Mouse (Mus musculus) kidney, adult 18-20 months (tissue): ENCODE measurements at regions not wholly inside any gene's neighbourhood (a gene's known extent, or its start where the extent isn't known, plus 50 kb on each side); places are given as distances from the start of the nearest gene placed in this dataset.

ENCODE experiments used
- DNase-seq: peaks from one replicate; pipeline ENCODE4 v3.0.0; 2021

DNA sequence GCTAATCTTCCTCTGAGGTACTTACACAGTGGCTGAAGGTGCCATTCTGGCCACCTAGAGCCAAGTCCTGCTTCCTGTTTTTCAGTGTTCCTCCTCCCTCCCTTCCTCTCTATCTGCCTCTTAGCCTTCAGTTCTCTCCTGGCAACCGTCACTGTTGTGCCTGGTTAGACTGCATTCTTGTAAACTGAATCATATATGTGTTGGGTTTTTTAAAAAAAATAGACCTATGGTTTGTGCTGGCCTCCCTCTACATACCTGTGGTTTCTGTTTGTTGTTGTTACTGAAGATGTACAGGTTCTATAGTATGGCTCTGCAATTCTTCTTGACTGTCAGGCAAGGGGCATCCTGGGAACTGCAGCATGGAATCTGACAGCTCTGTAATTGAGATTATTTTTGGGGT is 112.5 kb upstream of the Lhx5 start:
- no peak for DNase-seq

DNA sequence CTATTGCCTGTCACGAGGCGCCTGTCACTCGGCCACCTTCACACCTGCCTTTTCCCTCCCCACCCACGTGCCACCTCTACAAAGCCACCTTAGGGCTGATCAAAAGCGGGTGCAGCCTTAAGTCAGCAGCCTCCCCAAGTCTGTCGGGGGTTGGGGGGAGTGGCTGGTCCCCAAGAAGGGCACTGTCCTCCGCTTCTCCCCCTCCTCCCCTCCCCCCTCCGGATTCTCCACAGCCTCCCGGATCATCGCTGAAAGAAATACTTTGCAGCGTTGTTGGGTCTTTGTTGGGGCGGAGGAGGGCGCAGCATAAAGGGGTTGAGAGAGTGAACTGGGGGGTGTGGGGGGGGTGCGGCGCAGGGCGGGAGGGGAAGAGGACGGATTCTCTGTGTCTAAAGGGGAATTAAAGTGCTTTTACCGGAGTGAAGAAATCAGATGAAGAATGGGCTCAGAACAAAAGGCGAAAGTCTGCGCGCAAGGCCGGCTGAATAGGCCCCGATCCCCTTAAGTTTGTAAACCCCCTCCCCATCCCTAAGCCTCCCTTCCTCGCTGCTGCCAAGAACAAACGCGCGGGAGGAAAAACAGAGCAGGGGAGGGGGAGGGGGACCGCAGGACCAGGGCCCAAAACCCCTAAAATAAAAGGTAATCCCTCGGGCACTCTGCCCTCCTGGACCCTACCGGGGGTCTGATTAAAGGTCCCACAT is 109.3 kb upstream of the Lhx5 start:
- no peak for DNase-seq

DNA sequence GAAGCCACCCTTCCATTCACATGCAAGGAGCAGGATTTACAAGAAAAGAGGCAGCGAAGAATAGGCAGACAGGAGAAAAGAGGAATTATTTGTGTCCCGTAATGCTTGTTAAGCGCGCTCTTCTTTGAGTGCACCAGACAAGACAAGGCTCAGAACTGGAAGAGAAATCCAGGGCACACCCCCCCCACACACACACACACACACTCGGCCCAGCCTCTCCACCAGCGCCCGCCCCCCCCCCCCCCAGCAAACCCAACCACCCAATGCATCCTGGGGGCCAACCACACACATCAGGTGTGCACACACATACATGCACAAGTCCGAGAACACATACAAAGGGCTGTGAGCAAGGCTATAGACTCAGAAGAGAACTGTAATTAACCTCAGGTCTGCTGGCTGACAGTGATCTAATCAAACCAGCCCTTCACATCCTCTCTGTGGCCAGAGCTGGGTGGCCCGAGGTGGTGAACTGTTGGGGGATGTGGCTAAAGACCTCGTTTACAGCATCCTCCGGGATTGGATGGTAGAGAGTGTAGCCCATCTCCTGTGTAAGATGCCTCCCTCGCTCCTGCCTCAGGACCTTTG is 108.7 kb upstream of the Lhx5 start:
- no peak for DNase-seq

DNA sequence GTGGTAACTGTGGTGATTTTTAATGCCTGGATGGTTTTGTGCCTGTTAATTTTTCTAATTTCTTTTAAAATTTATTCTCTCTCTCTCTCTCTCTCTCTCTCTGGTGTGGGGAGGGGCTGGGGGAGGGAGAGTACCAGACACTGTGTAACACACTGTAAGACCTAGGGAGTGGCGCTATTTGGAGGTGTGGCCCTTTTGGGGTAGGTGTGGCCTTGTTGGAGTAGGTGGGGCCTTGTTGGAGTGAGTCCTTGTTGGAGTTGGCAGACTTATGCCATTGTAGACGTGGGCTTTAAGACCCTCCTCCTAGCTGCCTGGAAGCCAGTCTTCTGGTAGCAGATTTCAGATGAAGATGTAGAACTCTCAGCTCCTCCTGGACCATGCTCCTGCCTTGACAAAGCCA is 107.4 kb upstream of the Lhx5 start:
- DNase-seq, result no peak

DNA sequence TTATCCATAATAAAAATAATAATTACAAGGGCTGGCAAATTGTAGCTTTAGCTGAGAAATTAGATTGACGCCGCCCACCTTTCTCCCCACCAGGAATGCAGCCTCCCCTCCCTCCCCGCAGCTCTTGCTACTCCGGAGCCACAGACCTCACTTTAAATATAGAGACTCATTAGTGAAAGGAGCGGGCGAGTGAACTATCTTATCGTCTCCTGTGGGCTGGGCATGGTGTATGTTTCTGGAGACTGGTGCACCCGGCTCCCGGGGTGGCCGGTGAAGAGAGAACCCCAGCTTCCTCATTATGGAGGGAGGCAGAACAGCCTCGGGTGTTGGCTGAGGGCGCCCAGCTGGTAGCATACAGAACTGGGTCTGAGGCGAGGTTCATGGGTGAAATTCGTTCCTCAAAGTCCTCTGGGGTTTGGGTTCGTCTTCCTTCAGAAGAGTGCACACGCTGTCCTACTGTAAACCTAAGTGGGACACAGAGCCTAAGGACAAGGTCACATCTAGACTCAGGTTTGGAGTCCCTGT is 106.1 kb upstream of the Lhx5 start:
- no peak for DNase-seq

DNA sequence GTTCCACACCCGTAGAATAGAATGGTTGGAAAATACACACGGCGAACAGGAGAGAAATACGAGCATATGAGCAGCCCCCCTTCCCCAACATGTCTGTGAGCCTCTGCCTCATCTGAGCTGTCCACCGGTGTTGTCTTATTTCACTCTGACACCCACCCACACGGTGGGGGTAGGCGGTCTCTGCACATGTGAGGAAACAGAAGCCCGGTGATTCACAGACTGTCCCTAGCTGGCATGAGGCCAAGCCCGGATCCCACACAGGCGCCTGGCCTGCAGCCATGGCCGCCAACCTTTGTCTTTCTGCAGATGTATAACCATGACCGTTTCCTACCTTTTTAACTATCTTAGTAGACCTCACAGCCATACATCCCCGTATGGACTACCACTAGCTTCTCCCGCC is 99.5 kb upstream of the Lhx5 start:
- DNase-seq, result peak; percentile 52

DNA sequence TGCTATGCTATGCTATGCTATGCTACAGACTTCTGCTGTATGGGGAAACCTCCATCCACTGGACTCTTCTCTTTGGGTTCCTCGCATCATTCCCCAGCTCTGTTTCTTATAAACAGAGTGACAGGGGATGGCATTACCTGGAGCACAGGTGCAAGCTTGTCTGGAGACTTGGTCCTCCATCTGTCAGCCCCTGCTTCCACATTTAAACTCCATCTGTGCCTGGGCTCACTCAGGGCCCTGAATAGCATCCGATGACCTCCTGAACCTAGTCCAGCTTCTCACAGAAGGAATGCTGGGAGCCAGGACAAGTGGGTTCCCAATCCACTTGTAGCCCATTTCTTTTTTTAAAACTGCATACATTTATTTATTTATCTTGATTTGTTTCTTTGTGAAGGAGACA is 92.3 kb upstream of the Lhx5 start:
- no peak for DNase-seq

DNA sequence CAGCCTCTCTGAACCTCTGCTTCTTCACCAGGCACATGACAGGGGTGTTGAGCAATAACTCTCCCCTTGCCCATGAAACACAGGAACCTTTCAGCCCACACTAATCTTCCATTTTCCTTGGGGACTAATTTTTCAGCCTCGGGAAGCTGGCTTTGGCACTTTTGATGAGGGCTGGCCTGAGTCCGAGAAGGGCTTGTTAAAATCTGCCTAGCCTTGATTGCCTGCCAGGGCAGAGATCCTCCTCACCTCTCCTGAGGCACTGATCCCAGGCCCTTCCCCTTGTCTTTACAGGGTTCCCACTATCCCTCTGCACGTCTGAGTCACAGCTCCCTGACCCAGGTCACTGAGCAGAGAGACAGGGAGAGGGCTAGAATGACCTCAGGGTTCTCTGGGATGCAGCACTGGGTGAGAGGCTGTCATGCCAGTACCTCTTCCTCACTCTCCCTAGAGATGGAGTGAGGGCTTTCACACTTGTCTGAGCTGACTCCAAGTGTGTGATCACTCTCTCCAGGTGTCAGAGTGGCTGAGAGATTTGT is 90.7 kb upstream of the Lhx5 start:
- no peak for DNase-seq

DNA sequence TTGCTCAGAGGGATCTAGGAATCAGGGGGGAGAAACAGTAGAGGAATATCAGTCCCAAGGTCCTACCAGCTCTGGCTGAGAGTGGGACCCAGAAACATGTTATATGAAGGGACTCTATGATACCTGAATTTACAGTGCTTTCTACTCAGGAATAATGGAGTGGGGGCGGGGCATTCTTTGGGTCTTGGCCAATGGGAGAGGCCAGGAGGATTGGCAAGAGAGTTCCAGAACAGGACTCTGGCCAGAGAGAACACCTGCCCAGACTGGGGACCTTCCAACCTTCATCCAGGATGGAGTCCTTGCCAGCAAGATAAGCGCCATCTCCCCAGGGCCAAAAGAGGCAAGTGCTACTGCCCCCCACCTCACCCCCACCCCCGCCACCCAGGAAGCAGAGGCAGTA is 81.0 kb upstream of the Lhx5 start:
- DNase-seq, result no peak

DNA sequence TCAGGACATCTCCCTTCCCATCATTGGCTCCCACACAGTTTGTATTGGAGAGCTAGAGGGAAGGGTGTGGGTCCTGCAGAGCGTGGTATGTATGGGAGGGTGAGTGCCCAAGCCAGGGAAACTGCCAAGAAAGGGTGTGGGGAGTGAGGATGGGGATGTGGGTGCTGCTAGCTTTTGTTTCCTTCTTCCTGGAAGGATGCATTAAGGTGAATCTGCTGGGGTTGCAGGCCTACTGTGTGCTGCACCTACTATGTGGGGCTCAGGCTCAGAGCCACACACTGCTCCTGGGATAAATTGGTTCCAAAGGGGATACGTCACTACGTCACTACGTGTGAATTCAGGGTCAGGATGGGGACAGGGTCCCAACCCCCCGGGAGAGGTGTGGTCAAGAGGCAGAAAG is 79.7 kb upstream of the Lhx5 start:
- no peak for DNase-seq

DNA sequence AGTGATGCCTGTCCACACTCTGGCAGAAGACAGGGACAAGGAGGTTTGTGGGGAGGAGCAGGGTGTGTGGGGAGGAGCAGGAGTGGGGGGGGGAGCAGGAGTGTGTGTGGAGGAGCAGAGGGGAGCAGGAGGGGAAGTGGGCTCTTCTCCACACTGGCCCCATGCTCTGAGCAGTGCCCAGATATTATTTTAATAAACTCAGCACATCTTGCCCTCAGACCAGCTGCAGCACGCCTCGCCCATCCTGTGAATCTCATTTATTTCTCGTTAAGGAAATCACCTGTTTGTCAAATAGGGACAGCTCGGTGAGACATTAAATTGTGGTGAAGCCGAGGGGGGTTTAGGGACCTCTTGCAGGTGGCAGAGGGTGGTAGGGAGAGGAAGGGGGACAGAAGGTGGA is 77.8 kb upstream of the Lhx5 start:
- no peak for DNase-seq

DNA sequence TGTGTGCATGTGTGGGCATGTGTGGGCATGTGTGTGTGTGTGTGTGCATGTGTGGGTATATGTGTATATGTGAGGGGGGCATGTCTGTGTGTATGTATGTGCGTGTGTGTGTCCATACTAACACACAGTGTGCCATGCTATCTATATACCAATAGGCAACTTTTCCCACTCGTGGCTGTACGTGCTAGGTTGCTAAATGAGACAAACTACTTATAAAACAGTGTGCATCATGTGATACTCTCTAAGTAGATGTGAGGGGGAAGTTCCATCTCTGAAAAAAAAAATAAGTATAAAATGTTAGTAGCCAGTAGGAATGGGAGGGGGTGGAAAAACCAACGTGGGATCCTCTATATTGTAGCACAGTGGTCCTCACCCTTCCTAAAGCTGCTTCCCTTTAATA is 74.5 kb upstream of the Lhx5 start:
- no peak for DNase-seq

DNA sequence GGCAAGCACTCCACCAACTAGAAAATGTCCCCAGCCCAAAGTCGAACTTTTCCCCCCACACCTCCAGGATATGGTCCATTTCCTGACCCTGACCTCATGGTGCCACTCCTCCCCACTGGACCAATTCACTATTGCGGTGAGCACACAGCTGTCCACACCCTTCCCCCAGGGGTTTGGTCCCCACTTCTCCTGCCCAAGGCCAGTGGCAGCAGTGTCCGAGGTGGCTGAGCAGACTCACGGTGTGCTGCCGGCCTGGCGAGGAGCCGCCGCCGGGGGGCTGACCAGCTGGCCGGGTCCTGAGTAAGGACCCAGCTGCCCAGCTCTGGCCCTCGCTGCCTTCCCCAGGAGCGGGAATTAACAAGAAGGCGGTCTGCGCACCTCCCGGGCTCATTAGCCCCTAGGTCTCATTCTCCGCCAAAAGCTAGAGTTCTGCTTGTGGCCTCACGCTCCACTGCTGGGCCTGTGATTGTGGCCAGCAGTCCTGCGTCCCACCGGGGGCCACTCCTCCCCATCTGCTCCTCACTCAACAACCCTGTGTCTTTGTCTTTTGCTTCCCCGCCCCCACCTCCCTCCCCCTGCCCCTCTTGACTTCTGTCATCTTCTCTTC is 73.3 kb upstream of the Lhx5 start:
- DNase-seq, result no peak

DNA sequence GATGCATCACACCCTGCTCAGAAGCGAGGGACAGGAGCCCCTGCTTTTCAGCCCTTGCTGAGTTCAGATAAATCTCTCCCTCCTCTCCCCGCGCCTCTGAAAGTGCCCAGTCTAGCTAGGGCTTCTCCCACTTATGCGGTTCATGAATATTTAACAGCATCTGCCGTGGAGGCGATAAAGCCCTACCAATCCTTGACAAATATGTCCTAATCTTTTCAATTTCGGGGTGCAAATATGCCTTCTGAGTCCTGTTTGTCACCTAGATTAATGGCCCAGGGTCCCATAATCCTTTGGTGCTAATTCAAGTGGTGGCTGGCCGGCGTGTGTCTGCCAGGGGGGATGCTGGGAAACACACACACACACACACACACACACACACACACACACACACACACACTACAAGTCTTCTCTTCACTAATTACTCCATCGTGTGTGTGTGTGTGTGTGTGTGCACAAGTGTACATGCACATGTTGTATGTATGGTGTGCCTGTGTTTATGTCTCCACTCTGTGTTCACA is 65.5 kb upstream of the Lhx5 start:
- DNase-seq, result no peak

DNA sequence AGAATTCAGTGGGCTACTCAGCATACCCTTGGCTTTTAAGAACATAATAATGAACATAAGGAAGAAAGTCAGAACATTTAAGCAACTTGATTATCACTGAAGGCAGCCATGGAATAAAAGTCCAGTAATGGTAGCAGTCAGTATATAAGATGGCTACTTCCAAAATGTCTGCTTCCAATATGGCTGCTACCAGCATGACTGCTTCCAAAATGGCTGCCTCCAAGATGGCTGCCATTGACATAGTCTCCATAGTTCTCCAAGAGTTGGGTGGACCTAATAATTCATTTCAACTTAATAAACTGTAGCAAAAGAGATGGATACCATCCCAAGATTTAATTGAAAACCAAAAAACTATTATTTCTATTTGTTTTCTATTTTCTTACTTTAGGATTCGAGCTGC is 62.7 kb upstream of the Lhx5 start:
- no peak for DNase-seq

DNA sequence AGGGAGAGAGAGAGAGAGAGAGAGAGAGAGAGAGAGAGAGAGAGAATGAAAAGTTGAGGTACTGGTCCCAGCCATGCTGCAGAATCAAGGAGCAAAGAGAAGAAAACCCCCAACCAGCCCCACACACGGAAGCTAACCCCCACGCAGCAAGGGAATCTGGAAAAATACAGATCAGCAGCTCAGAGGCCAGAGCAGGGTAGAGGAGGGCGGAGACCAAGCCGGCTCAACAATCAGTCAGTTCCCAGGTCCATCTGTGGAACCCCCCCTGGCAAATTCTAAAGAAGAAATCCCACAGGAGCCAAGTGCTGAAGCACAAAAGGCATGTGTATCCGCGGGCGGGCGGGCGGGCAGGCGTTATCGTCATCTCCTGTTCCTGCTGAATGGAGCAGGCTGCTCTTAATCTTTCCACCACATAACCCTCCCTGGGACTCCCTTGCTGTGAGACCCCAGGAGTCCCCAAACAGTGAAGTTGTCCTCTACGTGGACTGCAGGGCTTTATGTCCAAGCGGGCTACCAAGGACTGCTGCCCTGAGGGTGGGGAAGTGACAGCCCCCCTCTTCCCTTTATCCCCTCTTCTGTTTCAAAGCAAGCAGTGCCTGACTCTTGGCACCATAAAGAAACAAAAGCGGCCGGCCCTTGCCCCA is 60.2 kb upstream of the Lhx5 start:
- DNase-seq, result no peak

DNA sequence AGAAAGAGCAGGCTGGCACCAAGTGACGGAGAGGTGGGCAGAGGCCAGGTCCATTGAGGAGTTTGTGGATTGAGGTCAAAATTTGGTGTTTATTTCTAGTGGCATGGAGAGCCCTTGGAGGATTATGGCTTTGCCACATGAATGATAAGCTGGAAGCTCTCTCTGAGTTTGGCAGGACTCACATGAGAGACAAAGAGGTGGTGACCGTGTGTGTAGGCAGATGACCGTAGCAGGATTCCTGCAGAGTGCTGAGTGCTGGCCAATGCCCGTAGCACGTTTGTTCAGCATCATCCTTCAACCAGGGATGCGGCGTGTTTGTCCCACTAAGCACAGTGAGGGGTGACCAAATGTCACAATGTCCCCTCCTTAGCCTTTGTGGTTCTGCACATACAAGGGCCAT is 58.1 kb upstream of the Lhx5 start:
- DNase-seq, result no peak
